Mouse (Mus musculus): ENCODE measurements around the gene Mki67. TPM values are rescaled to one million over a fixed set of nuclear protein-coding genes. Genes with fewer than 3 reads are reported as not detected.
"Not testable (repeated sequence)": the region's sequence is repeated elsewhere in the genome, so short reads cannot be mapped to it uniquely, and the experiment has no call there.

Mki67 gene
- polyA plus RNA-seq, 1 experiment from 2014 or later, result 28.8 TPM

- Histone ChIP-seq H3K27me3 (replicated peaks; ENCODE audit: control insufficient read depth, insufficient read depth, low read length) (no peaks in the 10 kb centered on the region), H3K4me1 (ENCODE audit: control insufficient read depth, insufficient read depth, low read length) (peaks cover 10% of the 10 kb centered on the region; the same call in 1 of the 2 replicates), H3K4me2 (ENCODE audit: low read length) (no peak overlapping the region), H3K9ac (ENCODE audit: low read length) (no peak overlapping the region), H3K4me3 (ENCODE audit: low read depth, low read length) (no peak overlapping the region), H3K36me3 (ENCODE audit: control insufficient read depth, insufficient read depth, low read length) (peaks cover 36% of the 10 kb centered on the region), H3K27ac (ENCODE audit: low read depth, low read length) (no peak overlapping the region), H3K9me3 (replicated peaks; ENCODE audit: control insufficient read depth, low read length) (no peaks in the 10 kb centered on the region)
- 69% methylated on average over 2 of the region's 2 CpGs for WGBS
- no peak for DNase-seq (ENCODE audit: low spot score)
- no peak for ATAC-seq
Observed at GRCm38 (mm10) chr7:135710702-135711101, 5.5 kb downstream of the Mki67 start.

- DNase-seq (ENCODE audit: low spot score) (no peak), ATAC-seq (no peak)
- Histone ChIP-seq H3K27me3 (replicated peaks; ENCODE audit: control insufficient read depth, insufficient read depth, low read length) (no peaks in the 10 kb centered on the region), H3K4me1 (ENCODE audit: control insufficient read depth, insufficient read depth, low read length) (no peaks in the 10 kb centered on the region), H3K27ac (ENCODE audit: low read depth, low read length) (no peak overlapping the region), H3K4me3 (ENCODE audit: low read depth, low read length) (no peak overlapping the region), H3K4me2 (ENCODE audit: low read length) (no peak overlapping the region), H3K36me3 (ENCODE audit: control insufficient read depth, insufficient read depth, low read length) (peaks cover 82% of the 10 kb centered on the region), H3K9me3 (replicated peaks; ENCODE audit: control insufficient read depth, low read length) (no peaks in the 10 kb centered on the region), H3K9ac (ENCODE audit: low read length) (no peak overlapping the region)
- WGBS, result 94% methylated on average over 6 of the region's 6 CpGs
Observed at GRCm38 (mm10) chr7:135705753-135706152, 10.4 kb downstream of the Mki67 start.

- Histone ChIP-seq H3K27me3 (replicated peaks; ENCODE audit: control insufficient read depth, insufficient read depth, low read length) (no peaks in the 10 kb centered on the region), H3K36me3 (ENCODE audit: control insufficient read depth, insufficient read depth, low read length) (peaks cover 89% of the 10 kb centered on the region), H3K4me3 (ENCODE audit: low read depth, low read length) (no peak overlapping the region), H3K9ac (ENCODE audit: low read length) (no peak overlapping the region), H3K4me1 (ENCODE audit: control insufficient read depth, insufficient read depth, low read length) (no peaks in the 10 kb centered on the region), H3K9me3 (replicated peaks; ENCODE audit: control insufficient read depth, low read length) (no peaks in the 10 kb centered on the region), H3K27ac (ENCODE audit: low read depth, low read length) (no peak overlapping the region), H3K4me2 (ENCODE audit: low read length) (no peak overlapping the region)
- no peak for ATAC-seq
- WGBS, result 96% methylated on average over 1 of the region's 1 CpGs
- DNase-seq (ENCODE audit: low spot score), result no peak
Observed at GRCm38 (mm10) chr7:135705083-135705482, 11.1 kb downstream of the Mki67 start.

- WGBS, result 91% methylated on average over 8 of the region's 8 CpGs
- H3K27me3 ChIP-seq (replicated peaks; ENCODE audit: control insufficient read depth, insufficient read depth, low read length), result no peaks in the 10 kb centered on the region
- no peaks in the 10 kb centered on the region for H3K9me3 ChIP-seq (replicated peaks; ENCODE audit: control insufficient read depth, low read length)
- no peak overlapping the region for H3K27ac ChIP-seq (ENCODE audit: low read depth, low read length)
- no peak overlapping the region for H3K9ac ChIP-seq (ENCODE audit: low read length)
- ATAC-seq (no peak), DNase-seq (ENCODE audit: low spot score) (no peak)
- H3K4me1 ChIP-seq (ENCODE audit: control insufficient read depth, insufficient read depth, low read length), result no peaks in the 10 kb centered on the region
- H3K4me2 ChIP-seq (ENCODE audit: low read length), result no peak overlapping the region
- peaks cover 96% of the 10 kb centered on the region for H3K36me3 ChIP-seq (ENCODE audit: control insufficient read depth, insufficient read depth, low read length)
- no peak overlapping the region for H3K4me3 ChIP-seq (ENCODE audit: low read depth, low read length)
Observed at GRCm38 (mm10) chr7:135704251-135704650, 11.9 kb downstream of the Mki67 start.

DNA sequence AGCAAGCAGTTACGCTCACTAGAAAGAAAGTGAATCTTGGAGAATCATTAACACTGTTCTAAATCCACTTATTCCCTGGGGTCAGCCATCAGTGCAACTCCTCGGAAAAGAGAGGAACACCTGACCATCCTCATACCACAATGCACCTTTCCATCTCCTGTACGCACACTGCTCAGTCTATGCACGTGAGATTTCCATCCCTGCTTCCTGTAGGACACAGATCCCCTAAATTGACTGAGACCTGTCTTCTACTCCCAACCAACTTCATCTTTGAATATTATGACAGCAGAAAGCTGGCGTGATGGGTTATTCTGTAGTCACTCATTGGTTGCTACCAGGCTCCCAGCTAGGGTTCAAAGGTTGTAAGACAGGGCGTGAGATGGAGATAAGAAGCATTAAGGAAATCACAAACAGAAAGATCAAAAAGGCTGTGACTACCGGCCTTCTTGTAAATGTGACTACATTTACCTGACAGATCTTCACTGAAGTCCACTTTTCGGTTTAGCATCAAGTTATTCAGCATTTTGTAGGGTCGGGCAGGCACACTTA, 12.5 kb downstream of the Mki67 start:
- Histone ChIP-seq H3K27ac (ENCODE audit: low read depth, low read length) (no peak overlapping the region), H3K36me3 (ENCODE audit: control insufficient read depth, insufficient read depth, low read length) (peaks cover 95% of the 10 kb centered on the region), H3K4me2 (ENCODE audit: low read length) (no peak overlapping the region), H3K9ac (ENCODE audit: low read length) (no peak overlapping the region), H3K27me3 (replicated peaks; ENCODE audit: control insufficient read depth, insufficient read depth, low read length) (no peaks in the 10 kb centered on the region), H3K9me3 (replicated peaks; ENCODE audit: control insufficient read depth, low read length) (no peaks in the 10 kb centered on the region), H3K4me3 (ENCODE audit: low read depth, low read length) (no peak overlapping the region), H3K4me1 (ENCODE audit: control insufficient read depth, insufficient read depth, low read length) (no peaks in the 10 kb centered on the region)
- ATAC-seq (no peak), DNase-seq (ENCODE audit: low spot score) (no peak)
- WGBS, result 94% methylated on average over 9 of the region's 9 CpGs

DNA sequence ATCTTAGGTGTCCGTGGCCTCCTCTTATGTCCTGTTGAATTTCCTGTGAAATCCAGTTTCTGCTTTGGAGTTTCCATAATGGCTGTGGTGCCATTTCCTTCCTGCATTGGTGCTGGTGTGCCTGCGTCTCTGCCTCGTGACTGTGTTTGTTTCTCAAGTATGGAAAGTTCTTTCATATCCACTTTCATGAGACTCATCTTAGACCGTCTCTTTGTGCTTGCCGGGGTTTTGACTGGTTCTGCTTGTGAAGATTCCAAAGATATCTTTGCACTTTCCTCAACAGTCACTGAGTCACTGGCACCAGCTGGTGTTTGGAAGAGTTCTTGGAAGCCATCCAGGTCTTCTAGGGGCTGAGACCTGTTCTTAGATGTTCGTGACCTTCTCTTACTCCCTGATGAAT, 16.8 kb downstream of the Mki67 start:
- ATAC-seq; H3K4me1 ChIP-seq (ENCODE audit: control insufficient read depth, insufficient read depth, low read length); H3K27me3 ChIP-seq (replicated peaks; ENCODE audit: control insufficient read depth, insufficient read depth, low read length); H3K27ac ChIP-seq (ENCODE audit: low read depth, low read length); H3K9ac ChIP-seq (ENCODE audit: low read length); H3K4me2 ChIP-seq (ENCODE audit: low read length); H3K4me3 ChIP-seq (ENCODE audit: low read depth, low read length); DNase-seq (ENCODE audit: low spot score); H3K9me3 ChIP-seq (replicated peaks; ENCODE audit: control insufficient read depth, low read length): not testable (repeated sequence)
- WGBS, result 86% methylated on average over 6 of the region's 6 CpGs
- H3K36me3 ChIP-seq (ENCODE audit: control insufficient read depth, insufficient read depth, low read length), result peaks cover 87% of the 10 kb centered on the region

DNA sequence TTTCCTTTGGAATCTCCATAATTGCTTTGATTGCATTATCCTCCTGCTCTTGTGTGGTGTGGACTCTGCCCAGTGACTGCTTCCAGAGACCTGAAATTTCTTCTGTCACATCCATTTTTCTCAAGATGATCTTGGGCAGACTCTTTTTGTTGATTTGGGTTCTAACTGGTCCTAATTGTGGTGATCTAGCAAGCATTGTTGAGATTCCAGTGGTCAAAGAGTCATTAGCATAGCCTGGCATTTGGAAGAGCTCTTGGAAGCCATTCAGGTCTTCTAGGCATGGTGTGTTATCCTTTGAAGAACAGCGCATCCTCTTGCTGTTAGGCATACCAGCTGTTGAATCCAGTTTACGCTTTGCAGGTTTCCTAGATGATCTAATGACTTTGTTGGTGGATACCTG, 17.8 kb downstream of the Mki67 start:
- DNase-seq (ENCODE audit: low spot score), result no peak
- Histone ChIP-seq H3K9me3 (replicated peaks; ENCODE audit: control insufficient read depth, low read length) (no peaks in the 10 kb centered on the region), H3K27me3 (replicated peaks; ENCODE audit: control insufficient read depth, insufficient read depth, low read length) (no peaks in the 10 kb centered on the region), H3K36me3 (ENCODE audit: control insufficient read depth, insufficient read depth, low read length) (peaks cover 85% of the 10 kb centered on the region), H3K9ac (ENCODE audit: low read length) (no peak overlapping the region), H3K4me2 (ENCODE audit: low read length) (no peak overlapping the region), H3K4me1 (ENCODE audit: control insufficient read depth, insufficient read depth, low read length) (no peaks in the 10 kb centered on the region), H3K4me3 (ENCODE audit: low read depth, low read length) (no peak overlapping the region), H3K27ac (ENCODE audit: low read depth, low read length) (no peak overlapping the region)
- WGBS, result 98% methylated on average over 2 of the region's 2 CpGs
- no peak for ATAC-seq

DNA sequence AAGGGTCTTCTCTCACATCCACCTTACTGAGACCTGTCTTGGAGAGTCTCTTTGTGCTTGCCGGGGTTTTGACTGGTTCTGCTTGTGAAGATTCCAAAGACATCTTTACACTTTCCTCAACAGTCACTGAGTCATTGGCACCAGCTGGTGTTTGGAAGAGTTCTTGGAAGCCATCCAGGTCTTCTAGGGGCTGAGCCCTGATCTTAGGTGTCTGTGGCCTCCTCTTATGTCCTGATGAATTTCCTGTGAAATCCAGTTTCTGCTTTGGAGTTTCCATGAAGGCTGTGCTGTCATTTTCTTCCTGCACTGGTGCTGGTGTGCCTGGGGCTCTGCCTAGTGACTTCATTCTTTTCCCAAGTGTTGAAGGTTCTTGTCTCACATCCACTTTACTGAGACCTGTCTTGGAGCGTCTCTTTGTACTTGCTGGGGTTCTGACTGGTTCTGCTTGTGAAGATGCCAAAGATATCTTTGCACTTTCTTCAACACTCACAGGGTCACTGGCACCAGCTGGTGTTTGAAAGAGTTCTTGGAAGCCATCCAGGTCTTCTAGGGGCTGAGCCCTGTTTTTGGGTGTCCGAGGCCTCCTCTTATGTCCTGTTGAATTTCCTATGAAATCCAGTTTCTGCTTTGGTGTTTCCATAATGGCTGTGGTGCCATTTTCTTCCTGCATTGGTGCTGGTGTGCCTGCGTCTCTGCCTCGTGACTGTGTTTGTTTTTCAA, 19.0 kb downstream of the Mki67 start:
- H3K9ac ChIP-seq (ENCODE audit: low read length); H3K4me3 ChIP-seq (ENCODE audit: low read depth, low read length); H3K9me3 ChIP-seq (replicated peaks; ENCODE audit: control insufficient read depth, low read length); H3K4me2 ChIP-seq (ENCODE audit: low read length); H3K27ac ChIP-seq (ENCODE audit: low read depth, low read length); H3K4me1 ChIP-seq (ENCODE audit: control insufficient read depth, insufficient read depth, low read length); H3K27me3 ChIP-seq (replicated peaks; ENCODE audit: control insufficient read depth, insufficient read depth, low read length); DNase-seq (ENCODE audit: low spot score); ATAC-seq: not testable (repeated sequence)
- 86% methylated on average over 5 of the region's 5 CpGs for WGBS
- H3K36me3 ChIP-seq (ENCODE audit: control insufficient read depth, insufficient read depth, low read length), result peaks cover 86% of the 10 kb centered on the region

DNA sequence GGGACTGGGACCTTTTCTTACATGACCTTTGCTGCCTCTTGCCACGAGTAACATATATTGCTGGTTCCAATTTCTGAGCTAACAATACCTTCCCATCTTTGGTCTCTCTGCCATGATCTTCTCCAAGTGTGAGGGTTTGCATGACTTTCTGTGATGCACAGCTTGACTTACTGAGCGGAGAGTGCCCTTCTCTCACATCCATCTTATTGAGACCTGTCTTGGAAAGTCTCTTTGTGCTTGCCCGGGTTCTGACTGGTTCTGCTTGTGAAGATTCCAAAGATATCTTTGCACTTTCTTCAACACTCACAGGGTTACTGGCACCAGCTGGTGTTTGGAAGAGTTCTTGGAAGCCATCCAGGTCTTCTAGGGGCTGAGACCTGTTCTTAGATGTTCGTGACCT, 20.0 kb downstream of the Mki67 start:
- no peak for DNase-seq (ENCODE audit: low spot score)
- 85% methylated on average over 4 of the region's 4 CpGs for WGBS
- no peak for ATAC-seq
- H3K36me3 ChIP-seq (ENCODE audit: control insufficient read depth, insufficient read depth, low read length), result peaks cover 88% of the 10 kb centered on the region
- H3K27ac ChIP-seq (ENCODE audit: low read depth, low read length), result no peak overlapping the region
- H3K4me1 ChIP-seq (ENCODE audit: control insufficient read depth, insufficient read depth, low read length), result no peaks in the 10 kb centered on the region
- no peaks in the 10 kb centered on the region for H3K9me3 ChIP-seq (replicated peaks; ENCODE audit: control insufficient read depth, low read length)
- no peak overlapping the region for H3K9ac ChIP-seq (ENCODE audit: low read length)
- no peak overlapping the region for H3K4me3 ChIP-seq (ENCODE audit: low read depth, low read length)
- no peaks in the 10 kb centered on the region for H3K27me3 ChIP-seq (replicated peaks; ENCODE audit: control insufficient read depth, insufficient read depth, low read length)
- H3K4me2 ChIP-seq (ENCODE audit: low read length), result no peak overlapping the region

All from forebrain, embryonic 14.5 days (tissue).